Mouse (Mus musculus) lung, postnatal 10 days (tissue): ENCODE results near the gene Cyp2u1.

Experiments used
- DNase-seq: peaks from one replicate; pipeline ENCODE4 v3.0.0; 2021

The Cyp2u1 gene

DNA sequence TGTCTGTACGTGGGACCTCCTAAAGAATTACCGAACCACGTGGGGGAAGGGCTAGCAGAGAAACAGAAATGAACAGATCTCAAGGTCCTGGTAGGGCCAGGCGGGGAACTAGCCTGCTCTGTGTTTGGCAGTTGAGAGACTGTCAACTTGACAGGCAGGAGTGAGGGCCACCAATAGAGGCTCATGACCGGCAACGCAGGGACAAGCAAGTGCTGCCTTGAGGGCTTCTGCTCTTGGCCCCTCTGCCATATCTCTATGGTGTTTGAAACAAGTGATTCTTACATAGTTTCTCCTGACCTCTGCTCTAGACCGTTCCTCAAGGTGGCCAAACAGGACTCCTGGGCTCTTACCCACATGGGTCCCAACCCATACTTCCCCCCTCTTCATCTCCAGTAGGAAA, 51.4 kb downstream of the Cyp2u1 start:
- no peak for DNase-seq

DNA sequence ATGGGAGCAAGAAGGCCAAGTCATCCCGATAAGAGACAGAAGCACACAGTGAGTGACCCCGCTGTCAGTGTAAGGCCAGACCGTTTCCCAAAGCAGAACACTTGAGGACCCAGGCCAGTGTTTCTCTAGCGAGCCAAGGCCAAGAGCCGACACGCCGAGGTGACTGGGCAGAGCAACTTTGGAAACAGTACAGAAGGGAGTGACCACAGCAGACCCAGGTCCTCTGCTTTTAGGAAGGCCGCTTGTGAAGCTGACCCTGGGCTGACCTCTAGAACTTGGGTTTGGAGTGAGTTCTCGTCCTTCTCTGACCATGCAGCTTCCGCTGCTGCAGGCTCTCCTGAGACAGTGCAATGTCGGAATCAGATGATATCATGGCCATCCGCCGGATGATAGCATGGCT, 52.0 kb downstream of the Cyp2u1 start:
- no peak for DNase-seq

GRCm38 (mm10) chr3:131250283-131250682, 52.7 kb downstream of the Cyp2u1 start:
- no peak for DNase-seq

- DNase-seq: no peak
These were observed 54.6 kb downstream of the Cyp2u1 start for GRCm38 (mm10) chr3:131248444-131248843.

DNA sequence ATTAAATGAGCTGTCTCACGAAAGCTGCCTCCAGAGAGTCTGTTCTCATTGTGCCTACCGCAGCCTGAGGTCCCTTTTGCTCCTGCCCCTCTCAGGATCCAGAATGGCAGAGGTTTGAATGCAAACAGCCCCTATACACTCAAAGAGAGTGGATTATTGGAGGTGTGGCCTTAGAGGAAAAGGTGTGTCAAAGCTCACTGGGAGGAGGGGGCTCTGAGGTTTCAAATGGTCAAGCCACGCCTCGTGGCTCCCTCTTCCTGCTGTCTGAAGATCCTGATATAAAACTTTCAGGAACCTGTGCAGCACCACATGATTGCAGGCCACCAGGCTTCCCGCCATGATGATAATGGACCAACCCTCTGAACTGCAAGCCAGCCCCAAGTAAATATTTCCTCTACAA, 55.2 kb downstream of the Cyp2u1 start:
- DNase-seq: no peak

DNA sequence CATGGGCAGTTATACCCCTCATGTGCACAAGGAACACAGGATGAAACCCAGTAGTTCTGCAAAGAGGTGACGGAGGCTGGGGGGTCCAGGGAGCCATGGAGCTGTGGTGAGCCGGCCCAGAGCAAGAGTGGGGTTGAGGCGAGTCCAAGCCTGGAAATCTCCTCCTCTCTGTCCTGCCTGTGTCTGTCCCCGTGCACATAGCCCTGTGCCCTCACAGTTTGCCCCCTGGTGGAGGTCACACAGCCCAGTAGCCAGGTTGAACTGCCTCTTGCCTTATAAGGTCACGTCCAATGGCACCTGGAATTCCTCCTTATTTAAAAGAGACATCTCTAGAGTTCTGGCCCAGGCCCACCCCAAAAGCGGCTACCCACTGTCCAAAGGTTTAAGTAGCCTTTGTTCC, 55.6 kb downstream of the Cyp2u1 start:
- DNase-seq: no peak

DNA sequence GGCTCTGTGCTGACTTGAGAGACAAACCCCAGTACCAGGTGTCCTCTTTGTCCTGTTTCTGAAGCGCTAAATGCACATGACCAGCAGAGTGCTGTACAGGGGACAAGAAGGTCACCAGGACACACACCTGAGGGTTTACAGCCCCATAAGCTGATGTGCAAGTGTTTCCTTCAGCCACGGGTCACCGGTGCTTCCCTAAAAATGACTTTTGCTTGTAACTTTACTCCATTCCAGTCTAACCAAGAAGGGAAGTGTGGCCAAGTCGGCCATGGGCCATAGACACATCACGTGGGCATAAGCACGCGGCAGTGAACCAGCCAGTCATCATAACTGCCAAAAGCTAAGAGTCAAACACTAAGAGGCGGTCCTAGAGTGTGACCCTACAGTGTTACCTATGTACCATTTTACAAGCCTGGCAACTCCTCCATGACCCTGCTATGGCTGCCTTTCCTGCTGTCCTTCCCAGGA, 56.4 kb downstream of the Cyp2u1 start:
- no peak for DNase-seq

- DNase-seq: peak; percentile 86
These were observed 57.1 kb downstream of the Cyp2u1 start for GRCm38 (mm10) chr3:131245766-131246578.
